Comparison of ENCODE assay signal across 8 mouse cellular contexts in the genomic region with DNA sequence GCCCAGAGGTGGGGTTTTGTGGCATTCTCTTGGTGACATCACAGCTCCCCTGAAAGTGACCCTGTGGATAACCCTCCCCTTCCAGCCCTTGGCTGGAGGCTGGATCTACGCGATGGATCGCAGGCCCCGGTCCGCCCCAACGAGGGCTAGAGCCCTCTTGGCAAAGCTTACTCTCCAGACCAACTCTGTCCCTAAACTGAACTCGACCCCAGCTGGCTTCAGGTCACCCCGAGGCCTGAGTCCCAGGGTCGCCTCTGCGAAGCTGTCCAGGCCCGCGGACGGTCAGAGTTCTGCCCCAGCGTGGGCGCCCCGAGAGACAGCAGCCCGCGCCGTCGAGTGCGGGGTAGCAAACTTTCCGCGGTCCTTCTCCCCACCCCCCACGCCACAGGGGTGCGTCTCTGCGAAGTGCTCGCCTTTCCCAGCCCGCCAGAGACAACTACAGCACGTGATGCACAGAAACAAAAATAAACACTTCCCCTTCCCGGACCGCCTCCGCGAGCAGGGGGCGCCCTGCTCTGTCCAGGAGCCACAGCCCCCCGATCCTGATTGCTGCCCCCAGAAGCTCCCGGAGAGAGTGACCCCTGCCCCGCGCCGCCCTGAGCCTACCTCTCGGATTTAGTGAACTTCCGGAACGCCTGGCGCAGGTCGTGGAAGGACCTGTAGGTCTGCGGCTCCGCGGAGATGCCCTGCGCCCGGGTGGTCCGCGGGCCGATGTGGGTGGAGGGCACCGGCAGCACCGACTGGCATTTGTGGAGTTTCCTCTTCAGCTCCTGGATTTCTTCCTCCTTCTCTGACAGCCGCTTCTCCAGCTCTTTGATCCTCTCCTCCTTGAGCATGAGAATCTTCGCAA. TPM values are rescaled to one million over a fixed set of nuclear protein-coding genes. Genes with fewer than 3 reads are reported as not detected.
DNase-seq lines count a peak whose midpoint lies in the region; ATAC-seq and TF ChIP-seq lines count a peak whose summit lies in the region.

No protein-coding gene starts in this region.

- H3K27me3 ChIP-seq in intestine, embryonic 14.5 days (replicated peaks; ENCODE audit: control insufficient read depth, insufficient read depth, low read length) = 0 out of 2 replicates have a peak, but pooled peaks cover 2% of the 10 kb centered on the region
- H3K27me3 ChIP-seq in liver, embryonic 15.5 days = peaks cover 74% of the 10 kb centered on the region
- H3K27me3 ChIP-seq in myocyte (ENCODE audit: control insufficient read depth, insufficient read depth, insufficient read length) = no peaks in the 10 kb centered on the region

- no peaks in the 10 kb centered on the region for H3K79me2 ChIP-seq in myocyte (ENCODE audit: control insufficient read depth, insufficient read depth)

- no peak for TF ChIP-seq POLR2A in myocyte (IDR thresholded peaks at IDR 0.05; ENCODE audit: insufficient read length, low read depth)

- peak; percentile 15 for DNase-seq in ovary, postnatal 36 days (ENCODE audit: low spot score)
- DNase-seq in ovary, adult 18-20 months (ENCODE audit: low spot score) = no peak
- DNase-seq in intestine, embryonic 14.5 days (ENCODE audit: low spot score) = peak; percentile 82

- ATAC-seq in common myeloid progenitor, adult 5-6 weeks (replicated peaks; ENCODE audit: low read depth, poor library complexity, severe bottlenecking) = peak; percentile 77
- peak; percentile 81 for ATAC-seq in granulocyte monocyte progenitor cell, adult 5-6 weeks (replicated peaks; ENCODE audit: poor library complexity, severe bottlenecking)
- ATAC-seq in intestine, embryonic 14.5 days (replicated peaks; ENCODE audit: low FRiP score, low TSS enrichment, low read depth) = peak; percentile 42; the same call in 1 of the 2 replicates
- peak; percentile 34 for ATAC-seq in liver, embryonic 15.5 days (ENCODE audit: insufficient read depth)
- ATAC-seq in activated CD4-positive, CD25-positive, alpha-beta regulatory T cell, adult 4 months = no peak

- H3K9ac ChIP-seq in intestine, embryonic 14.5 days (ENCODE audit: low read length) = peak overlapping the region; percentile 54
- H3K9ac ChIP-seq in liver, embryonic 15.5 days = no peak overlapping the region

- H3K4me1 ChIP-seq in intestine, embryonic 14.5 days (replicated peaks; ENCODE audit: control insufficient read depth, insufficient read depth, low read length) = peaks cover 10% of the 10 kb centered on the region; the same call in 1 of the 2 replicates
- peaks cover 34% of the 10 kb centered on the region for H3K4me1 ChIP-seq in liver, embryonic 15.5 days (replicated peaks)

- no peaks in the 10 kb centered on the region for H3K9me3 ChIP-seq in intestine, embryonic 14.5 days (ENCODE audit: control insufficient read depth, low read length)
- no peaks in the 10 kb centered on the region for H3K9me3 ChIP-seq in liver, embryonic 15.5 days (replicated peaks)

- H3K4me3 ChIP-seq in intestine, embryonic 14.5 days (ENCODE audit: low read depth, low read length) = peak overlapping the region; percentile 63
- H3K4me3 ChIP-seq in liver, embryonic 15.5 days (replicated peaks) = peak overlapping the region; percentile 56
- H3K4me3 ChIP-seq in myocyte = peak overlapping the region; percentile 55

- peak overlapping the region; percentile 90 for H3ac ChIP-seq in myocyte (ENCODE audit: control insufficient read depth, insufficient read length)

- H3K4me2 ChIP-seq in intestine, embryonic 14.5 days (ENCODE audit: low read length) = peak overlapping the region; percentile 86
- H3K4me2 ChIP-seq in liver, embryonic 15.5 days = peak overlapping the region; percentile 79
- peak overlapping the region; percentile 78 for H3K4me2 ChIP-seq in myocyte (ENCODE audit: low read depth)

- H3K27ac ChIP-seq in intestine, embryonic 14.5 days (ENCODE audit: low read depth) = peak overlapping the region; percentile 81
- H3K27ac ChIP-seq in liver, embryonic 15.5 days (replicated peaks) = no peak overlapping the region; the same call in 1 of the 2 replicates

- WGBS in intestine, embryonic 14.5 days = 1% methylated on average over 55 of the region's 56 CpGs
- 0% methylated on average over 55 of the region's 56 CpGs for WGBS in liver, embryonic 15.5 days (ENCODE audit: insufficient replicate concordance)

- no peaks in the 10 kb centered on the region for H3K36me3 ChIP-seq in intestine, embryonic 14.5 days (ENCODE audit: control insufficient read depth, insufficient read depth, low read length)
- no peaks in the 10 kb centered on the region for H3K36me3 ChIP-seq in liver, embryonic 15.5 days (replicated peaks)
- no peaks in the 10 kb centered on the region for H3K36me3 ChIP-seq in myocyte (ENCODE audit: control insufficient read depth, insufficient read depth)

TF ChIP-seq in myocyte, 11 proteins besides CTCF, POLR2A, EP300 and RAD21:
- TF ChIP-seq POLR2AphosphoS2 (IDR thresholded peaks at IDR 0.05; ENCODE audit: insufficient read length, low read depth) = peak; percentile 38
- TF ChIP-seq USF1 (IDR thresholded peaks at IDR 0.05; ENCODE audit: low read depth) = peak; percentile 73
- TF ChIP-seq SRF (IDR thresholded peaks at IDR 0.05; ENCODE audit: control insufficient read depth, insufficient read length, low read depth) = no peak

RNA-seq across cellular contexts. Expression of gene Prkg1, which starts 0.7 kb away (rescaled TPM):
- 8.5 and 11.9 TPM in 2 replicates for total RNA-seq in common myeloid progenitor, adult 5-6 weeks (2017)
- total RNA-seq in granulocyte monocyte progenitor cell, adult 5-6 weeks (2014; fragmentation: Nextera tagmentation) = not detected in 2 replicates
- 0.31 TPM in 1 of 2 replicates, not detected in the other for total RNA-seq in granulocyte monocyte progenitor cell, adult 5-6 weeks (2017)
- 14.2 and 16.9 TPM in 2 replicates for polyA plus RNA-seq in intestine, embryonic 14.5 days (2014; fragmentation: Nextera tagmentation; extraction: Ambion mirVana)
- 0.63 and 0.76 TPM in 2 replicates for polyA plus RNA-seq in liver, embryonic 15.5 days (2015; fragmentation: Nextera tagmentation; extraction: Ambion mirVana)
- 1.7 TPM for polyA plus RNA-seq in myocyte (2012; fragmentation: generic; extraction: Trizol)
- polyA plus RNA-seq in activated CD4-positive, CD25-positive, alpha-beta regulatory T cell, adult 4 months (2017; shearing (Covaris generic)) = under 1 TPM in 1 of 2 experiments, not detected in 1; 0.20 TPM
